Mouse (Mus musculus) kidney, adult 18-20 months (tissue): ENCODE measurements at regions not wholly inside any gene's neighbourhood (a gene's known extent, or its start where the extent isn't known, plus 50 kb on each side); places are given as distances from the start of the nearest gene placed in this dataset.
A peak's percentile ranks its signal among the peaks of the same experiment; 100 is the strongest.

Experiments used
- DNase-seq: peaks from one replicate; pipeline ENCODE4 v3.0.0; 2021

DNA sequence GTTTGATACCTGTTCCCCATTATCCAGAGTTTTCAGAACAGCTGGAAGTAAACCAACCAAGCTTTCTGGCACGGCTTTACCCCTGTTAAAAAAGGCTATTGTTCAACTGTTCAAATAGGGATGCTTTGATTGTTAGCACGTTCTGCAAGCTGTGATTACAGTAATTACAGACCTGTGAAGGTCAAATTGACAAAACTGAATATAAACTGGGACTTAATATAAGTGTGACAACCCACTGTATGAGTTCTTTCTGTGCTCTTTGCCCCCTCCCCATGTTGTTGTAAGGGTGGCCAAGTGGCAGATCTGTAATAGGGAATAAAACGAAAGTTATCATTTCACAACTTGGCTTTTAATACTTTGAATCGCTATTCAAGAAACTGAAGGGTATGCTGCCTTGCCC lies 105.0 kb upstream of the 4933415F23Rik start:
- DNase-seq, result no peak

DNA sequence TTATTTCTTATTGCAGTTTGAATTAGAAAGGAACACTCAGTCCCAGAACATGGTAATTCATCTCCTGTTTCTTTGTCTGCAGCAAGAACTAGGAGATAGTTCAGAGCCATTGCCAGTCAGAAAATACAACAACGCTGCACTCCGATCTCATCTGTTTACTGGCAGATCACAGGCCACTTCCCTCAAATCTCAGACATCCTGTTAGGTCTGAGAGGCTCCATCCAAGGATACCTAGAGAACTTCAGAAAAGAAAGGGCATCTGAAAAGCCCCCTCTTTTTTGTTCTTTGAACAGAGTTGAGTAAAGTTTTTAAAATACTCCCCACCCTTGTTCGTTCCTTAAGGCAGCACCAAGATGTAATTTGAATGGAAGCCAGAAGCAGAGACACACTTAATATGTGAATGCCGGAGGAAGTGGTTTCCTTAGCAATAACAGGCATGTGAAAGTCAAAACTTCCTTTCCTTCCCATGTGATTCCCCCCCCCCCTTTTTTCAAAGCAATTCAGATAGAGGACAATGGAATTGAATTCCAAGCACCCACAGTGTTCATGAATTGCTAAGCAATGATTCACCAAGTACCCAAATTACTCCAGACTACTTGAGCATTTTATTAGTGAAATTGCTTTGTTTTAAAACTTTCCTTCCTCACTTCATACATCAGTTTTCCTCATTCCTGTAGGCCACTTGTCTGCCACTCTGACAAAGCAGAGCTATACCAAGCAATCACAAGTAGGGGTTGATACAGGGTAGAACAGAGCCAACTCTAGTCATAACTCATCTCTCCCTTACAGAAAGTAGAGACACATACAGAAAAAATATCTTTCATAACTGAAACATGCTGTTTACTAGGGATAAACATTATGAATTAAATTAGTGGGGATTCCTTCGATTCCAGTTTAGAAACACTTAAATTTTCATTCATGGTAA lies 100.7 kb upstream of the 4933415F23Rik start:
- no peak for DNase-seq

DNA sequence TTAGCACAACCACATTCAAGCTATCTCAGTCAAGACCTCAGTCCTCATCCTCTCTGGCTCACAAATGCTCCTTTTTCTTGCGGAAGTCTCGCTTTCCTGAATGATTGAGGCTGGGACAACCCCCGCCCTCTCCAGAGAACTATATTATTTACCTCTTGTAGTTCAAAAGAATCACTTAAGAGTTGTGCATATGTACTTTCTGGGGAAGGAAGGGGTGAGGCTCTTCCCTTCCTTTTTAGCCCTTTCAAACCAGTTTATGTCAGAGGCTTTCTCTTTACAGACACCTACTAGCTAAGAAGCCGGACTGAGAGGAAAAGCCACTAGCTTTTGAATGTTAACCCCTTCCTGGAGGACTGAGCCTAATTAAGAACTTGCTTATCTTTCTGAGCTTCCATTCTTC lies 98.4 kb upstream of the 4933415F23Rik start:
- no peak for DNase-seq

DNA sequence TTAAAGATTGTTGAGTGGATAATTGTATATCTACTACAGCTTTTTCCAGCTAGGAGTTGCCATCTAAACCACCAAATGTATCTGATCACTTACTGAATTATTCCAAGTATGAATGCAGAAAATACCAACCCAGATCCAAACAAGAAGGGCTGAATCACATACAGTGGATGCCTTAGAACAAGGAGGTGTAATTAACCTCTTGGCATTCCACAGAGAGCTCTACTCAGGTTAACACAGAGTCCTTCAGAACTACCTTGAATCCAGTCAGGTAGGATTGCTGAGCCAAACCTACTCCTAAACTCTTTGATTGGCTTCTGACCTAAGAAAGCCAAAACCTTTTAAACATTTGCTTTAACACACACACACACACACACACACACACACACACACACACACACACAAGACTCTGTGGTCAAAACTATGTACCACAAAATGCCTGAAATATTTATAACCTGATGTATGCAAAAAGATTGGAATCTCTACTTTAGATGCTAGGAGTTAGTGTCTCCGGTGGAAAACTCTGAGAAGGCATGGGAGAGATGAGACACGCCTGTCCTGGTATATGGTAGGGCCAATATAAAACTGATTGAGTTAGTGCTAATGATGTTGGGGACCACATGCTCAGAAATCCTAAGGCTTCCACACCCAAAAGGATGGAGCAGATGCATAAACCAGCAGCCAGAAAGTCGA lies 88.4 kb upstream of the 4933415F23Rik start:
- DNase-seq, result no peak

DNA sequence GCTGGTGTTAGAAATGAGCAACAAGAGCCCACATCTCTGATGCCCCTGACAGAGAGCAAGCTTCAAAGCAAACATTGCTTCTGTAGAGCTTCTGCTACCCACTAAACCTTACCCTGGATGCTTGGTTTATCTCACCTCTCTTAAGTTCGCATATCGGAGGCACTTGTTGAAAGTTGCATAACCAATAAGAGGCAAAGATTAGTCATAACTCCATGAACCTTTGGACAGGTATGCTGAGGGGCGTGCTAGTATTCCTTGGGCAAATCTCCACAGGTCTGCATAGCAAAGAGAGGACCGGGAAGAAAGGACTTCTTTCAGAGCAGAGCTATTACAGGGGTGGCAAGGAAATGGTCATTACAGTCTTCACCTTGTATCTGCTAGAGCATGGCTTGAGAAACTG lies 87.7 kb upstream of the 4933415F23Rik start:
- DNase-seq, result no peak

DNA sequence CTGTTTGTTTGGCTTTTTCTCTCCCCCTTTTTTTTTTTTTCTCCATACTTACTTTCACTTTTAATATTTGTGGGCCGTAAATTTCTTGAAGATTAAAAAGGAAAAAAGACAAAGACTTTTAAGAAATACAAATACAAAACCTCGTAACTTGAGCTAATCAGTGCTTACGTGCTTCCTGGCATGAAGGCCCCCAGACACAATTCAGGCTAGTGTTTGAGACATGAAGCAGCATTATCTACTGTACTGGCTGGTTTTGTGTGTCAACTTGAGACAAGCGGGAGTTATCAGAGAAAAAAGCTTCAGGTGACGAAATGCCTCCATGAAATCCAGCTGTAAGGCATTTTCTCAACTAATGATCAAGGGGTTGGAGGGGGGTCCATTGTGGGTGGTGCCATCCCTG lies 86.2 kb upstream of the 4933415F23Rik start:
- no peak for DNase-seq

DNA sequence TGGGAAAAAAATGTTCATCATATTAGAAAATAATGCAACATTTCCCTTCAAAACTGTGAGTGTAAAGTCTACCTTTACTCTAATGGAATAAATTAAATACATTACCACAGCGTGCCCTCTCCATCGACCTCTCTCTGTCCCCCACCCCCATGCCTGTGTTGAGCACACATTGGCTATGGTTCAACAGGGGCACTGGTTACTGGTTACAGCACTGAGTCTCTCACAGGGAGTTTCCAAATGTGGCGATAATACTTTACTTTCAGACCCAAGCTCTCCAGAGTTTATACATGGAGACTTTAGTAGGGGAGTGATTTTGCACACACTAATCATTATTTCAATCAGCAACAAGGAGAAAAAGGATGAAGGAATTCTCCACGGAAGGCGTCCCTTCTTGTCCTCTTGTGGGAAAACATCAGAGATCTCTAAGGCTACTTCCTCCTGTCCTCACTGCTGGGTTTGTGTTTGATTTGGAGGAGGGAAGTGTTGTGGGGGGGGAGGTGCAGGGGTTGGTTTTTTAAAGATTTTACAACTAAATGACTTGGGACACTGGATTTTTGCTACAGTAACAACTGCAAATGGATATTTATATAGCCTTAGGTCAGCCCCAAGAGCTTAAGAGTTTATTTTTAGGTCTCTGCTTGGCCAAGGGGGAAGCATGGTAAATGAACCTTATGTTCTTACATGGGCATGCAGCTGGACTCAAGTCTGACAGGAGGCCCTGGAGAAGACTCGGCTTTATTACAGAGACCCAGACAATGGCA lies 85.6 kb upstream of the 4933415F23Rik start:
- no peak for DNase-seq

DNA sequence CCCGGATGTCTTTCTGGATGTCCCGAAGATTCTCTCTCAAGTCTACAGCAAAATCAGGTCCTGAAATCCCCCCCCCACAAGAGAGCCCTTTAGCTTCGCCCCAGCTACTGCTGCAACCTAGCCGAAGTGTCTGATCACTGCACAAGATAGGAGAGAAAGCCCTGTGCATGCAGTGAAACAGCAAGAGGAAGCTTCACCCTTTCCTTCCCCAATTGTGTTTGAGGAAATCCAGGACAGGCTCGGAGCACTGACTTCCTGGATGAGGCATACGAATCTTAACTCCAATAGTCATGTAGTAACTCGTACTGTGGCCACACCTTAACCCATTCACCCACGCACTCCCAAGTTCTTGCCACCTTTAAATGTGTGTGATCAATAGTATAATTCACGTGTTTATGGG lies 82.7 kb upstream of the 4933415F23Rik start:
- no peak for DNase-seq

DNA sequence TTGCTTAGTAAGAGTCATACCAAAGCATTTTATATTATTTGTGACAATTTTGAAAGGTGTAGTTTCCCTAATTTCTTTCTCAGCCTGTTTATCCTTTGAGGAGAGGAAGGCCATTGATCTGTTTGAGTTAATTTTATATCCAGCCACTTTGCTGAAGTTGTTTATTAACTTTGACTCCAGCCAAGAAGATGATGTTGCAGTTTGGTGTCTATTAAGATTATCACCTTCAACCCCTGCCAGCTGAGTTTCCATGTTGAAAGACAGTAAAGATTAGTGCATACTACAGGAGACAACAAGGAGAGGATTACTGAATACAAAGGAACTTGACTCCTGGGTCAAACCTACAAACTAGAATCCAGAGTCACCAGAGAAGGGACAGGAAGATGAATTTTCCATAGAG lies 80.5 kb upstream of the 4933415F23Rik start:
- no peak for DNase-seq

DNA sequence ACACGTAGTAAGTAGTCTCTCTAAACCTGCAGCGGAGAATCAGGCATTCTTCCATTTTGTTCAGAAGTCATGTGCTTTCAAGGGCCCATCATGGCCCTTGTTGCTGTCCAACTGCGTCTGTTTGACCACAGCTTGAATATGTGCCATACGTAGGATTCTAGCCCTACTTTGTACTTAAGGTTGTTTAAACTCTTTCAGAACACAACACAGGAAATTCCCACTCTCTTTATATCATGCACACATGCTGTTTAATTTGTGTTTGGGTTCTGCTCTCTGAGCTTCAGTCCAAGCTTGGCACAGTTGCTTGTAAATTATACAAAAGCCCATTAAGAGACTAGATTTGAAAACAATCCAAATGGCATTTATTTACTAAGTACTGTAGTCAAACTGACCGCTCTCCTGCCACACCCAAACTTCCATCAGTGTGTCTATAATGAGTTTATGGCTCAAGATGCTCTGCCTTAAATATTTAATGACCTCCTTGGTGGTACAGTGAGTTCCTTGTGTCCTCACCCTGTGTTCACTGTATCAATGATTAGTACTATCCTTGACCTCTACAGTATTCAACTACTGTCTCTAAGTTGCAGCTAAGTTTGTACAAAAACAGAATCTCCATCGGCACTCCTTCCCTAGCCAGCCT lies 76.4 kb upstream of the 4933415F23Rik start:
- DNase-seq, result no peak

DNA sequence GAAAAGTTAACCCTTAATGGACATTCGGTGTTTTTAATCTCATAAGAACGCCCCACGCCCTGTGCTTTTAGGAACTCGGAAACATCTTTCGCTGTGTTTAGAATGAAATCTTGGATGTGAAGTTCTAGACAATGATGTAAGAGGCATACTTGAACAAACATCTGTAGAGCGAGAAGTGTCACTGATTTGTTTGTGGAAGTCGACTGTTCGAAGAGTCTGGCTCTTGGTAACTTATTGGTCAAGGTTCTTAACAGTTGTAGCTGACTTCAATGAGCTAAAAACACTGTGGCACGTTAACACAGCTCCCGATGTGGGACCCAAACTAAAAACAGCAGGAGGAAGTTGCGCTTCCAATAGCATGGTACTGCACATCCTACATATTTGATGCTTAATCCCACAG lies 72.0 kb upstream of the 4933415F23Rik start:
- no peak for DNase-seq

DNA sequence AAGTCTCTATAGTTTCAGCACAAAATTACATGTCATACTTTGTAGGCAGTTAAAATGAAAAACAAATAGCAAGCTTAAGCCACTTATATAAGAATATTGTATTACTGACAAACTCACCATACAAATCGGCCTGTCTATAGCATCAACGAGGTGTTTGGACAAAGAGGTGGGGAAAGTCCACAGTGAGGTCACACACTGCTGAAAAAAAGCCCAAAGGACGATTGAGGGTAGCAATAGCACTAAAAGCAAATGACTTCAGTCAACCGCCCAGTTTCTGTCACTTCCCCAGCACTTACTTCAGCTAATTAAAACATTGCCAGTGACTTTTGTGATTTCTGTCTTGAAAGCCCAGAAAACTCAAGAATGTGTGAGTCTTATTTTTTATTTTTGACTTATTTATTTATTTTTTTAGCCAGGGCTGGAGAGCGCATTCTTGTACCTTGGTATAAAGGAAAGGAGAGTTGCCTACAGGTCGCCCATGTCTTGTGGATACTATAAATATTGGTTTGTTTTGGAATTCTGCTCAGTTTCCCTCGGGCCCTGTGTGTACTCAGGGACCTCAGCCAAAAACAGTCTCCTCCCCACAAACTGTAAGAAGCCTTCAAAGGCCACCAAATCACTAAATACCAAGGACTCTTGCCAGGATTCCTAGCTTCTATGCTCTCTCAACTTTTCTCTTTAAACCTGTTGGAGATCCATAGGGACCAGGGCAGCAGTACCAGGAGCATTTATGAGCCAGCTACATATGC lies 71.2 kb upstream of the 4933415F23Rik start:
- DNase-seq, result peak; percentile 31

DNA sequence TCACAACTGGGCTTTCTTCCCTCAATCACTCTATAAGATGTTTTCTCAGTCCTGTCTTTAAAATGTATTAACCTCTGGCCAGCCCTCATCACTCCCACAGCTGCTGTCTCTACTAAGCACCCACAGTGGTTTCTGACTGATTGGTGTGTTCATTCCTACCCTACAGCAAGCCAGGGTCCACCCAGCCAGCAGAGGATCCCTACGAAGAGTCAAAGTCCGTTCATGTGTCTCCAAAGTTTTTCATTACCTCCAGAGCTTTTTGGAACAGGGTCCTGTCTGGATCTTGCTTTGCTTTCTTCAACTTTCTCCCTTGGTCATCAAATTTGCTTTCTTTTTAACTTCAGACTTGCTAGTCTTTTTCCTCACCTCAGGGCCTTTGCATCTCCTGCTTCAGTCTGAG lies 69.3 kb upstream of the 4933415F23Rik start:
- DNase-seq, result no peak

DNA sequence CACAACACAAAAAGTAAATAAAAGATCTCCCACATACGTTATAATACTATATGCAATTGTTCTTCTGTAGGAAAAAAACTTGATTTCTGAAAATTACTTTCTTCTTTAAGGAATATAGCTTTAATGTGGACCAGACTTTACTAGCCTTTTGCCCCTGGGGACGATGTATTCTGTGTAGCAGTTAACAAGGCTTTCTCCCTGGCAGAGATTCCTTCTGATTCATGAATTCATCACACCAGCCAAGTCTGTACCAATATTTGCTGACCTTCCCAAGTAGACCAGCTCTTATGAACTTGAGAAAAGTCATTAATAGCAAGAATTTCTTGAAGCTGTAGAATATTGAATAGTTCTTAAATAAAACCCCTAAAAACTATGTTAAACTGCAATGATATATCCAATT lies 68.7 kb upstream of the 4933415F23Rik start:
- DNase-seq, result no peak

DNA sequence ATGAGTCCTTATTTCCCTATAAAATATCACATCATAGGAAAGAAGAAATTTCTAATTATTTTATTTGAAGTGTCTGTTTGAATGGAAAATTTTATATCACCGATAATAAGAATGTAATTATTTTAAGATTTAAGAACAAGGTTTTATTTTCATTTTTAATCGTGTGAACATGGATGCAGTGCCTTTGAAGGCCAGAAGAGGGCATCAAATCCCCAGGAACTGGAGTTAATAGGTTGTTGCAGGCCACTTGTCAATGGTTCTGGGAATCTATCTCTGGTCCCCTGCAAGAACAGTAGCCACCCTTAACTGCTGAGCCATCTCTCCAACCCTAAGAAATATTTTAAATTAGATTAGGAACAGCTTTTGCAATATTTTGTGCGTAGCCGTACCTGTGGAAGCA lies 66.5 kb upstream of the 4933415F23Rik start:
- no peak for DNase-seq

DNA sequence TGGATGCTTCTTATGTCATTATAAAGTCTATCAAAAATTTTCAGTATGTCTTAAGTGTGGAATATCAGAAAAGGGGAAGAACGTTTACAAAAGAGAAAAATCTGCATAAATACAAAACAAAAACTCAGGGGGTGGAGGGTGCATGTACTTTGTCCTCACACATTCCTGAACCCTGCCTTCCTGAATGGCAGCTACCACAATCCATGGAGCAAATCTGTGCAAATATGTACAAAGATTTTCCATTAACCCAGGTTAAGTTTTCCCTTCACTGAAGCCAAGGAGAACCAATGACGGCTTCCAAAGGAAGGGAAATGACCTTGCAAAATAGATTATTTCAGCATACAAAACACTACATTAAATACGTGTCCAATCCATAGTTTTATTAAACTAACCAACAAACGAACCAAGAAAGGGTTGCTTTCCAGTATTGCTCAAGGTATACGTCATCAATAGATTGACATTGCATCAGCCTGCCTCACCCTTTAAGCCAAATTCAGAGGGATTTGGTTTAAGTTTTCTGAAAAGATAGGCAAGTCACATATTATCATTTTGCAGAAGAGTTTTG lies 61.4 kb upstream of the 4933415F23Rik start:
- DNase-seq, result no peak

DNA sequence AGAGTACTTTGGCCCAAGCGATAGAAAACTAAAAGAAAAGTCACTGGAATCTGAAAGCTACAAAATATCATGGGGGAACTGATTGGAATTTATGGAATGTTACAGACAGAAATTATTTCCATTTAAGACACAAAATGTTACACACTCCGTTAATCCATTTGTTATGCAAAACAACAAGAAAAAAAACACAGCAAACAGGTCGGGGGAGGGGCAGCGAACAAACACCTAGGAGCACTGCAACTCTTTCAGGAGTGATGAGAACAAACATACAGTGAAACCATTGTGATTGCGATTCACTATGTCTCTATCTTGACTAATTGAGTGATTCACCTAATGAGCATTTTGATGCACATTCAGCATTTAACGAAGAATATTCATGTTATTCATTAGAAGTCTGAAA lies 60.7 kb upstream of the 4933415F23Rik start:
- no peak for DNase-seq
